Mouse (Mus musculus): ENCODE data around the gene Cd300a.

DNA sequence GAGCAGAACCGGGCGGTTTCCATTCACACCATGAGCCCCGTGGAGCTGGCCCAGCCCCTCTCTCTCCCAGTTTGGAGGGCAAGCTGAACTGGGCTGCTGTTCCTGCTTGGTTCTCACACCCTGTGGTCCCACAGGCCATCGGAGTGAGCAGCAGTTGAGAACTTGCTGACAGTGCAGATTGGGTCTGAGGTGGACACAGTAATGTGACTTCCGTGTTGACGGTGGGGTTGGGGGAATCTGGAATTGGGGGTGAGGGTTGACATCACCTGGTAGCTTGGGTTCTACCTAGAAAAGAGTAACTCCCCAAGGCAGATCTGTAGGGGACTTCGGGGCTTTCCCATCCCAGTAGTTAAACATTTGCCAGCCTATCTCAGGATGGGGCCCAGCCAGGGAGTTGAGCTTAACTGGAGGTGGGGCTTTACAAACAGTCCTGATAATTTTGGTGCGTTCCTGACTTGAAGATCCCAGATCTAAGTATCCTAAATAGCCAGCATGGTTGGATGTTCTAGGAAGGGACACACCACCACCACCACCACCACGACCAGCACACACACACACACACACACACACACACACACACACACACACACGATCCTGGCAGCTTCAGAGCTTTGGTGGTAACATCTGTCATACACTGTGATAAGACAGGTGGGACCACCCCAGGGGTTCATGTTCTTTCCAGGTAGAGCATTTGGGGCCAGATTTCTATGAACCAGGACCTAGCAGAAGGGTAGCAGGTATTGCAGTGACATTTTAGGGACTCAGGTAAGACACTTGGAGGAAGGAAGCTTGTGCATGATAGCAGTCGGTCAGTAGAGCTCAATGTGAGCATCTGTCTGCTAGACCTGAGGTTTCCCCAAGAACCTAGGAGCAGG lies 22.2 kb upstream of the Cd300a start:
- TF ChIP-seq POLR2A (IDR thresholded peaks at IDR 0.05; ENCODE audit: low read depth, low read length), result no peak
- TF ChIP-seq CTCF (conservative IDR thresholded peaks at IDR 0.05; ENCODE audit: insufficient read depth, insufficient read length, low read depth, low read length), result no peak
